Mouse (Mus musculus) olfactory bulb, adult 2 months (tissue): Measurements from ENCODE around the gene Mei1. TPM values are rescaled to one million over a fixed set of nuclear protein-coding genes. Genes with fewer than 3 reads are reported as not detected.

Experiments used
- H3K27ac ChIP-seq: fragments of 200-500 bp; 2 replicates; pipeline ENCODE4 v1.5.1; 2012; ENCODE audit warnings: low read depth, low read length; ENCODE audit not compliant: insufficient read depth
- H3K4me1 ChIP-seq: fragments of 200-500 bp; 2 replicates; pipeline ENCODE4 v1.6.1; 2012; ENCODE audit warnings: low read length; ENCODE audit not compliant: control insufficient read depth, insufficient read depth
- H3K4me3 ChIP-seq: fragments of 200-500 bp; 2 replicates; pipeline ENCODE4 v1.5.1; 2012; ENCODE audit warnings: mild to moderate bottlenecking, low read depth, low read length, moderate library complexity; ENCODE audit not compliant: insufficient read depth
- CTCF ChIP-seq: fragments of 200-500 bp; IDR thresholded peaks from 2 replicates; pipeline ENCODE4 v1.5.1; 2012; ENCODE audit warnings: low read depth, mild to moderate bottlenecking, low read length, moderate library complexity; ENCODE audit not compliant: insufficient read depth
- POLR2A ChIP-seq: fragments of 200-500 bp; IDR thresholded peaks from 2 replicates; pipeline ENCODE4 v1.6.1; 2012; ENCODE audit warnings: mild to moderate bottlenecking, low read depth, low read length, moderate library complexity; ENCODE audit not compliant: insufficient read depth
- WGBS: fragments of 180-500 bp; shearing (Covaris S2); methylation state at CpG from one replicate; pipeline ENCODE4 v1.1.7; 2018; 5-methylcytosine and 5-hydroxymethylcytosine counted together
- polyA plus RNA-seq: library from polyadenylated mRNA; stranded (reverse); fragments of >200 nt; gene quantifications from 2 replicates; pipeline ENCODE4 v1.2.4, GENCODE M21; 2012; ENCODE audit warnings: low replicate concordance; ENCODE audit not compliant: missing spikeins, insufficient read depth, insufficient read length

Gene Mei1
- polyA plus RNA-seq, 1 experiment: not detected

GRCm38 (mm10) chr15:82156298-82156697 lies 86.5 kb downstream of the Mei1 start:
- WGBS: 90% methylated on average over 6 of the region's 6 CpGs
- Histone ChIP-seq H3K4me3 (no peak overlapping the region), H3K4me1 (peaks cover 33% of the 10 kb centered on the region), H3K27ac (no peak overlapping the region)
- TF ChIP-seq POLR2A: no peak
- no peak for TF ChIP-seq CTCF

GRCm38 (mm10) chr15:82156902-82157301 lies 87.1 kb downstream of the Mei1 start:
- TF ChIP-seq POLR2A: no peak
- no peak for TF ChIP-seq CTCF
- WGBS: 62% methylated on average over 10 of the region's 10 CpGs
- Histone ChIP-seq H3K27ac (no peak overlapping the region), H3K4me3 (no peak overlapping the region), H3K4me1 (peaks cover 35% of the 10 kb centered on the region)

GRCm38 (mm10) chr15:82158243-82159035 lies 88.6 kb downstream of the Mei1 start:
- 69% methylated on average over 17 of the region's 17 CpGs for WGBS
- Histone ChIP-seq H3K4me1 (peaks cover 33% of the 10 kb centered on the region), H3K27ac (no peak overlapping the region), H3K4me3 (no peak overlapping the region)
- TF ChIP-seq CTCF: no peak
- TF ChIP-seq POLR2A: no peak

- Histone ChIP-seq H3K4me3 (no peak overlapping the region), H3K27ac (no peak overlapping the region), H3K4me1 (peaks cover 32% of the 10 kb centered on the region)
- TF ChIP-seq CTCF (no peak), POLR2A (no peak)
- WGBS: 83% methylated on average over 9 of the region's 9 CpGs
Measured at GRCm38 (mm10) chr15:82159471-82159870, 89.7 kb downstream of the Mei1 start.

GRCm38 (mm10) chr15:82160731-82161640 lies 91.2 kb downstream of the Mei1 start:
- 68% methylated on average over 11 of the region's 11 CpGs for WGBS
- no peak overlapping the region for H3K27ac ChIP-seq
- no peak overlapping the region for H3K4me3 ChIP-seq
- peaks cover 28% of the 10 kb centered on the region for H3K4me1 ChIP-seq
- no peak for TF ChIP-seq CTCF
- TF ChIP-seq POLR2A: no peak

- Histone ChIP-seq H3K4me1 (peaks cover 36% of the 10 kb centered on the region), H3K4me3 (no peak overlapping the region), H3K27ac (no peak overlapping the region)
- 72% methylated on average over 12 of the region's 12 CpGs for WGBS
- no peak for TF ChIP-seq CTCF
- TF ChIP-seq POLR2A: no peak
Measured at GRCm38 (mm10) chr15:82161965-82162600, 92.3 kb downstream of the Mei1 start.

- Histone ChIP-seq H3K4me3 (no peak overlapping the region), H3K27ac (no peak overlapping the region), H3K4me1 (peaks cover 43% of the 10 kb centered on the region)
- 75% methylated on average over 10 of the region's 10 CpGs for WGBS
- TF ChIP-seq POLR2A: no peak
- no peak for TF ChIP-seq CTCF
Measured at GRCm38 (mm10) chr15:82163356-82164060, 93.7 kb downstream of the Mei1 start.

GRCm38 (mm10) chr15:82164061-82164399 lies 94.2 kb downstream of the Mei1 start:
- H3K4me1 ChIP-seq: peaks cover 42% of the 10 kb centered on the region
- TF ChIP-seq CTCF: no peak
- no peak for TF ChIP-seq POLR2A
- 67% methylated on average over 4 of the region's 4 CpGs for WGBS

More at GRCm38 (mm10) chr15:82164061-82164399, 94.2 kb downstream of the Mei1 start:
- H3K27ac ChIP-seq: no peak overlapping the region
- H3K4me3 ChIP-seq: no peak overlapping the region
